Mouse (Mus musculus) frontal cortex, adult 2 months (tissue): ENCODE measurements around the gene Gm5935. TPM values are rescaled to one million over a fixed set of nuclear protein-coding genes. Genes with fewer than 3 reads are reported as not detected.
"Not testable (repeated sequence)": the region's sequence is repeated elsewhere in the genome, so short reads cannot be mapped to it uniquely, and the experiment has no call there.

Source experiments
- DNase-seq, 2 experiments: peaks; one replicate each; pipeline ENCODE4 v3.0.0; 2022; ENCODE audit warnings: low spot score in 1 of 2; ENCODE audit errors: extremely low spot score in 1 of 2
- polyA plus RNA-seq: library from polyadenylated mRNA; depleted of rRNA; stranded (reverse); fragments of >200 nt; gene quantifications from 2 replicates; pipeline ENCODE4 v1.2.3, GENCODE M21; 2012; rRNA removed

The Gm5935 gene
- polyA plus RNA-seq, result not detected in 2 replicates

DNA sequence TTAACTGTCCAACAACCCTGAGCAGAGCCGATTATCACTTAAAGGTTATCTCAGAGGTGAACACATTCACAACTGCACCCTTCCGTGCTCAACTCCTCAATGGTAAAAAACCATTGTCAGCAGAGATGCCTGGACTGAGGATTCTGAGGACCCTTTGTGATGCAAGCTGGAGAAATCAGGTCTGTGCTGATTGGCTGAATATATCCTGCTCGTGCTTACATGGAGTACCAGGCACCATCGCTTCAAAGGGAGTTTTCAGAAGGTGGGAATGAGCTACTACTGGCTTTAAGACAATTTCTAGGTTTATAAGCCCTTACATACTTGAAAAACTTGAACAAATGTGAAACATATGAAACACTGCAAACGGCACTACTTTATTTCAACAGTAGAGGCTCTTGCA is at the start of gene Gm5935:
Gene Gm5935, minus strand, starts transcription at position 101 of the 400 bp plus-strand sequence.
- DNase-seq, result not testable (repeated sequence)

Other genes with a start within 250 kb of the Gm5935 start
- not detected in 2 replicates for gene Gm4297, start 200.3 kb downstream of the Gm5935 start, polyA plus RNA-seq